Mouse (Mus musculus): ENCODE measurements around the gene Zfp654. TPM values are rescaled to one million over a fixed set of nuclear protein-coding genes. Genes with fewer than 3 reads are reported as not detected.

Gene Zfp654
- polyA plus RNA-seq, 1 experiment = 2.0 TPM

DNA sequence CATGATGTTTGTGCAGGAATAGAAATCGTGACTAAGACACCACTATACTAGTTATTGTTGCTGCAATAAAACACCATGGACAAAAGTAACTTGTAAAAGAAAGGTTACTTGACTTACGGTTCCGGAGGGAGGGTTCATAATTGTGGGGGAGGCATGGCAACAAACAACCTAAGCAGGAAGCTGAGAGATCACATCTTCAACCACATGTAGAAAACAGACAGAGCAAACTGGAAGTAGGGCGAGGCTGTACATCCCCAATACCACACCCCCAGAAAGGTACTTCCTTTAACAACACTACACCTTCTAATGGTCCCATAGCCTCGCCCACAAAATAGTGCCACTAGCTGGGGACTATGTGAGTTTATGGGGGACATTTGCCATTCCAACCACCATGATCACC is 51.1 kb downstream of the Zfp654 start:
- WGBS = 85% methylated on average over 5 of the region's 5 CpGs
- Histone ChIP-seq H3K36me3 (ENCODE audit: control insufficient read depth, insufficient read depth, low read length) (no peaks in the 10 kb centered on the region), H3K27ac (ENCODE audit: control insufficient read depth, insufficient read depth, low read length) (no peak overlapping the region), H3K4me3 (ENCODE audit: control insufficient read depth, insufficient read depth, low read length) (no peak overlapping the region), H3K27me3 (ENCODE audit: control insufficient read depth, insufficient read depth, low read length) (no peaks in the 10 kb centered on the region), H3K4me1 (replicated peaks; ENCODE audit: control insufficient read depth, insufficient read depth, low read length) (0 out of 2 replicates have a peak, but pooled peaks cover 2% of the 10 kb centered on the region)
- no peak for DNase-seq
- TF ChIP-seq POLR2A (IDR thresholded peaks at IDR 0.05; ENCODE audit: control insufficient read depth, extremely low read depth, insufficient read depth, low read length, poor library complexity) (no peak), CTCF (IDR thresholded peaks at IDR 0.05; ENCODE audit: borderline replicate concordance, control insufficient read depth, extremely low read depth, insufficient read depth, low read length, poor library complexity) (no peak)

DNA sequence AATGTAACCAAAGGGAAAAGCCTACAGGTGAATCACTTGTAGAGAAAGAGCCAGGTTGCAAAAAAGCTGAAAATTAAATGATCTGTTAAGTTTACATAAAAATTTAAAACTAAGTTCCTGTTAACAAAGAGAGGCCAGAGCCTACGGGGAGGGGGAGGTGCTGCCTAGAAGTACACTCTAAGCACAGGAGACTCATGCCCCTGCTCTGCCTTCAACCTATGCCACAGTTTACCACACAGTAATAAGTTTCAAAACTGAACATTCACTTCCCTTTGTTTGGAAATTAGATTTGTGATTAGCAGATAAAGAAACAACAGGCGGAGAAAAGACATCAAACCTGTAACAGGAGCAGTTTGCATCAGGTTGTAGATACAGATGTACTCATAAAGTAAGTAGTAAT is 56.6 kb downstream of the Zfp654 start:
- no peaks in the 10 kb centered on the region for H3K27me3 ChIP-seq (ENCODE audit: control insufficient read depth, insufficient read depth, low read length)
- H3K4me1 ChIP-seq (replicated peaks; ENCODE audit: control insufficient read depth, insufficient read depth, low read length) = 0 out of 2 replicates have a peak, but pooled peaks cover 2% of the 10 kb centered on the region
- WGBS = 80% methylated on average over 2 of the region's 2 CpGs
- H3K36me3 ChIP-seq (ENCODE audit: control insufficient read depth, insufficient read depth, low read length) = peaks cover 5% of the 10 kb centered on the region; the same call in 1 of the 2 replicates
- TF ChIP-seq CTCF (IDR thresholded peaks at IDR 0.05; ENCODE audit: borderline replicate concordance, control insufficient read depth, extremely low read depth, insufficient read depth, low read length, poor library complexity) (no peak), POLR2A (IDR thresholded peaks at IDR 0.05; ENCODE audit: control insufficient read depth, extremely low read depth, insufficient read depth, low read length, poor library complexity) (no peak)
- no peak overlapping the region for H3K27ac ChIP-seq (ENCODE audit: control insufficient read depth, insufficient read depth, low read length)
- no peak overlapping the region for H3K4me3 ChIP-seq (ENCODE audit: control insufficient read depth, insufficient read depth, low read length)
- no peak for DNase-seq

DNA sequence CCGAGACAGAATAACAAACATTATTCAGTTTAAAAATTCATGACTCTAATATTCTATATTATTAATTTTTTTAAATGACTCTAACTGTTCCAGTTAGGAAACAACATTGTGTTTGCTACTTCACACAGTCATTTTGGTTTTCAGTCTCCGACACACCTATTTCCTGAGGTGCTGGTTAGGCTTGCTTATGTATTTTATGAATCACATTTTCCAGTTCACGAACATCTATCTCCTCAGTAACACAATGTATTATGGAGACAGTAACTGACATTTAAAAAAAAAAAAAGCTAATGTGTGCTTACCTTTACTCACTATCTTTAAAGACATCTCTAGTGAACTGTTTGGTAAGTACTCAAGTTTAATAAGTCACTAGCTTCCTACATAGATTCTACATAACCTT is 61.7 kb downstream of the Zfp654 start:
- WGBS = 94% methylated on average over 3 of the region's 3 CpGs
- H3K4me3 ChIP-seq (ENCODE audit: control insufficient read depth, insufficient read depth, low read length) = no peak overlapping the region
- H3K4me1 ChIP-seq (replicated peaks; ENCODE audit: control insufficient read depth, insufficient read depth, low read length) = no peaks in the 10 kb centered on the region
- H3K27ac ChIP-seq (ENCODE audit: control insufficient read depth, insufficient read depth, low read length) = no peak overlapping the region
- H3K27me3 ChIP-seq (ENCODE audit: control insufficient read depth, insufficient read depth, low read length) = no peaks in the 10 kb centered on the region
- DNase-seq = no peak
- TF ChIP-seq CTCF (IDR thresholded peaks at IDR 0.05; ENCODE audit: borderline replicate concordance, control insufficient read depth, extremely low read depth, insufficient read depth, low read length, poor library complexity) (no peak), POLR2A (IDR thresholded peaks at IDR 0.05; ENCODE audit: control insufficient read depth, extremely low read depth, insufficient read depth, low read length, poor library complexity) (no peak)
- H3K36me3 ChIP-seq (ENCODE audit: control insufficient read depth, insufficient read depth, low read length) = peaks cover 24% of the 10 kb centered on the region

GRCm38 (mm10) chr16:64775516-64775915 is 75.9 kb downstream of the Zfp654 start:
- TF ChIP-seq POLR2A (IDR thresholded peaks at IDR 0.05; ENCODE audit: control insufficient read depth, extremely low read depth, insufficient read depth, low read length, poor library complexity) = no peak
- no peak for TF ChIP-seq CTCF (IDR thresholded peaks at IDR 0.05; ENCODE audit: borderline replicate concordance, control insufficient read depth, extremely low read depth, insufficient read depth, low read length, poor library complexity)
- 93% methylated on average over 1 of the region's 1 CpGs for WGBS
- no peak for DNase-seq
- Histone ChIP-seq H3K4me1 (replicated peaks; ENCODE audit: control insufficient read depth, insufficient read depth, low read length) (no peaks in the 10 kb centered on the region), H3K4me3 (ENCODE audit: control insufficient read depth, insufficient read depth, low read length) (no peak overlapping the region), H3K27ac (ENCODE audit: control insufficient read depth, insufficient read depth, low read length) (no peak overlapping the region), H3K27me3 (ENCODE audit: control insufficient read depth, insufficient read depth, low read length) (no peaks in the 10 kb centered on the region), H3K36me3 (ENCODE audit: control insufficient read depth, insufficient read depth, low read length) (no peaks in the 10 kb centered on the region)

GRCm38 (mm10) chr16:64771431-64771818 is 80.0 kb downstream of the Zfp654 start:
- Histone ChIP-seq H3K27me3 (ENCODE audit: control insufficient read depth, insufficient read depth, low read length) (no peaks in the 10 kb centered on the region), H3K36me3 (ENCODE audit: control insufficient read depth, insufficient read depth, low read length) (no peaks in the 10 kb centered on the region), H3K4me3 (ENCODE audit: control insufficient read depth, insufficient read depth, low read length) (no peak overlapping the region), H3K27ac (ENCODE audit: control insufficient read depth, insufficient read depth, low read length) (no peak overlapping the region), H3K4me1 (replicated peaks; ENCODE audit: control insufficient read depth, insufficient read depth, low read length) (0 out of 2 replicates have a peak, but pooled peaks cover 2% of the 10 kb centered on the region)
- 90% methylated on average over 2 of the region's 2 CpGs for WGBS
- TF ChIP-seq POLR2A (IDR thresholded peaks at IDR 0.05; ENCODE audit: control insufficient read depth, extremely low read depth, insufficient read depth, low read length, poor library complexity) (no peak), CTCF (IDR thresholded peaks at IDR 0.05; ENCODE audit: borderline replicate concordance, control insufficient read depth, extremely low read depth, insufficient read depth, low read length, poor library complexity) (no peak)
- no peak for DNase-seq

DNA sequence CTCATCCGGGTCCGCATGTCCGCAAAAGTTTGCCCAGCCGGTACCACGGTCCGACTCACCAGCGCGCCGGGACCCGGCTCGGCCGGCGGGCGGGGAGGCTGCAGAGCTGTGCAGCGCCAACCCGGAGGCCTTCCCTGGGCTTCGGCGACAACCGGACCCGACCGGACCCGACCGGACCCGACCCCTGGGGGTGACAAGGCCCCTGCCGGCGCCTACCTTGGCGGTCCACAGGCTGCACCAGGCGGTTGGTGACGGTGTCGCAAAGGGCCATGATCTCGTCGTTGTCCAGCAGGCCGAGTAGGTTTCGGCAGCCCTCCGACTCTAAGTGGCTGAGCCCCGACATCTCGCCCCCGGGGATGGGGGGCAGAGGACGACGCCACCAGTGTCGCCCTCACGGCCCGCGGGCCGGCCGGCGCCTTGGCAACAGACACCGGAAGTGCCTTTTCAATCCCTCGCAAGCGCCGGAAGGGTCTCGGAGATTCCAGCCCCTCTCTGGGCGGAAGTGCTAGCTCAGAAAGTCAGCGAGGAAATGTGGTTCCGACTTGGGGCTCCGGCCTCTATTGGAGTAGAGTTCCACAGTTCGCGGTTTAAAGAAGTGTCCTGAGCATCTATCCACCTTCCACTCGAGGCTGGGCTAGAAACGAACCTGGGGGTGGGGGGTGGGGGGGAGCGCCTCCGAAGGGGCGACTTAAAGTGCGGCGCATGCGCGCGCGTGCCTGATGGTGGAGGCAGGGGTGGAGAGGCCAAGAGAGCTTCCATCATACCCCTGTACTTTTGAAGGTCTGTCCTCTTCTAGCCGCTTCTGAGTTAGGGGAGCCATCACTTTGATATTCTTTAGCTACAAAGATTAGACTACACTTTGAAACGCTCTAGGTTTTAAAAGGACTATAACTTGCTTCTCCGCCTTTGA is 80.7 kb downstream of the Zfp654 start, which contains the start of gene 4930453N24Rik:
TSS of gene 4930453N24Rik (minus strand) at position 641 of the 910 bp plus-strand sequence.
- Histone ChIP-seq H3K27ac (ENCODE audit: control insufficient read depth, insufficient read depth, low read length) (no peak within 1 kb of the TSS), H3K27me3 (ENCODE audit: control insufficient read depth, insufficient read depth, low read length) (no peaks in the 10 kb centered on the region), H3K4me1 (replicated peaks; ENCODE audit: control insufficient read depth, insufficient read depth, low read length) (0 out of 2 replicates have a peak, but pooled peaks cover 2% of the 10 kb centered on the region), H3K36me3 (ENCODE audit: control insufficient read depth, insufficient read depth, low read length) (peaks cover 1% of the 10 kb centered on the region; the same call in 1 of the 2 replicates), H3K4me3 (ENCODE audit: control insufficient read depth, insufficient read depth, low read length) (peak within 1 kb of the TSS; percentile 89)
- DNase-seq = peak; percentile 77
- WGBS = 2% methylated on average over 72 of the region's 72 CpGs
- TF ChIP-seq POLR2A (IDR thresholded peaks at IDR 0.05; ENCODE audit: control insufficient read depth, extremely low read depth, insufficient read depth, low read length, poor library complexity) = no peak
